Mouse (Mus musculus) embryo, embryonic 11.5 days (tissue): Measurements from ENCODE around the gene Zbtb24.

Source experiments
- DNase-seq: peaks from one replicate; pipeline ENCODE4 v3.0.0-alpha.2; 2012; ENCODE audit warnings: low read depth, low spot score

Zbtb24 gene

GRCm38 (mm10) chr10:41491111-41491510 lies 40.9 kb downstream of the Zbtb24 start:
- no peak for DNase-seq

- DNase-seq, result no peak
Observed at GRCm38 (mm10) chr10:41500941-41501340, 50.8 kb downstream of the Zbtb24 start.

- no peak for DNase-seq
Observed at GRCm38 (mm10) chr10:41504996-41505395, 54.8 kb downstream of the Zbtb24 start.

DNA sequence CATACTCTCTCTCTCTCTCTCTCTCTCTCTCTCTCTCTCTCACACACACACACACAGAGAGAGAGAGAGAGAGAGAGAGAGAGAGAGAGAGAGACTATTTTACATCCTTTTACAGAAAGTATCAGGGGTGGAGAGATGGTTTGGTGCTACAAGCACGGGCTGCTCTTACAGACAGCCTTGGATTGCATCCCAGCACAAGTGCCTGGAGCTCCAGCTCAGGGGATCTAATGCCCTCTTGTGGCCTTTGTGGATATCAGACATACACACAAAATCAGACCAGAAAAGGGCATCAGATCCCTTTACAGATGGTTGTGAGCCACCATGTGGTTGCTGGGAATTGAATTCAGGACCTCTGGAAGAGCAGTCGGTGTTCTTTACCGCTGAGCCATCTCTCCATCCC lies 55.3 kb downstream of the Zbtb24 start:
- DNase-seq, result peak; percentile 63

- DNase-seq, result no peak
Observed at GRCm38 (mm10) chr10:41509160-41509559, 59.0 kb downstream of the Zbtb24 start.

DNA sequence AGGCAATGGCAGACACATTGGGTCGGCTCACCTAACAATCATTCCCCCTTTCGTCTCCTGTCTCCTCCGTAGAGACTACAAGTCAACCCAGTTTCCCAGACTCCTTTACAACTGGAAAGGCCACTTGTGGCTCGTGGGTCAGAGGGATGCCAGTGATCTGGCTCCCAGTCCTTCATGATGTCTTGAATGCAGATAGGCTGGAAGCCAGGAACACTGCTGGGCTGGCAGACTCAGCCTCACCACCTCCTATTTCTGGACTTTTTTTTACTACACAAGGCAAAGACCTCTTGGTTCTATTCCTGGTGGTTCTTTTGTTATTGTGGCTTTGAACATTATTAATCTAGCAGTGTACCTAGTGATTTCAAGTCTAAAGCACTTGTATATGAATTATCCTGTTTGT lies 64.1 kb downstream of the Zbtb24 start:
- no peak for DNase-seq

DNA sequence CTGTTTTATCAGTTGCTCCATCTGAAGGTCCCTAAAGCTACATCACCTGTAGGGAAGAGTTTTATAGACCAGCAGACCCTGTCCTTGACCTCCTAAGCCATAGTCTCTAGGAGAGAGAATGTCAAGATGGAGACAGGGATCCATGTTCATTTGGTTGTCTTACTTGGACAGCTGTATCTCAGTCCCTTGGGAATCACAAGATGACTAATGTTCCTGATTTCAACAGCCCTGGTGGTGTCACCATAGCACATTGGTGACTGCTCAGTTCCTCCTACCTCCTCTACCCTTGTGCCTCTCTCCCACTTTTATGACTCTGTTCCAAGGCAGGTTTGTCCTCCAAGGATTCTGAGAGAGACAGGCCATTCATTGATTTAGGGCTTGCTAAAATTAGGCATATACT lies 64.7 kb downstream of the Zbtb24 start:
- DNase-seq, result no peak
